Mouse (Mus musculus): ENCODE measurements around the gene Gm4297. TPM values are rescaled to one million over a fixed set of nuclear protein-coding genes. Genes with fewer than 3 reads are reported as not detected.
"Not testable (repeated sequence)": the region's sequence is repeated elsewhere in the genome, so short reads cannot be mapped to it uniquely, and the experiment has no call there.

Gene Gm4297
- total RNA-seq (2021): not detected
- long read RNA-seq, experiment 1: 0 reads
- long read RNA-seq, experiment 2: 0 reads

DNA sequence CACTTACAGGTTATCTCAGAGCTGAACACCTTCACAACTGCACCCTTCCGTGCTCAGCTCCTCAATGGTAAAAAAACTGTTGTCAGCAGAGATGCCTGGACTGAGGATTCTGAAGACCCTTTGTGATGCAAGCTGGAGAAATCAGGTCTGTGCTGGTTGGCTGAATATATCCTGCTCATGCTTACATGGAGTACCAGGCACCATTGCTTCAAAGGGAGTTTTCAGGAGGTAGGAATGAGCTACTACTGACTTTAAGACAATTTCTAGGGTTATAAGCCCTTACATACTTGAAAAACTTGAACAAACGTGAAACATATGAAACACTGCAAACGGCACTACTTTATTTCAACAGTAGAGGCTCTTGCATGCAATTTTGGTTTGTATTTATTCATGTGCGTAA, at the start of gene Gm4297:
Gene Gm4297, minus strand, starts transcription at position 101 of the 400 bp plus-strand sequence.
- DNase-seq; H3K4me3 ChIP-seq; intact Hi-C loops (cut with DNase I); H3K27ac ChIP-seq: not testable (repeated sequence)

Small RNAs within 50 kb of the gene (microRNA-seq; reads per million reads assigned to microRNA genes)
- gene Gm27839 (not detected), gene Gm27910 (not detected)

Other genes starting within 250 kb of the Gm4297 start
- gene Gm5934, start 74.1 kb downstream of the Gm4297 start, total RNA-seq (2021): not detected
- not detected for gene Gm5935, start 200.3 kb upstream of the Gm4297 start, total RNA-seq (2021)

Data from gastrocnemius, adult 2 months (tissue).